Mouse (Mus musculus): Measurements from ENCODE around the gene Nat8f6.
"Not testable (repeated sequence)": the region's sequence is repeated elsewhere in the genome, so short reads cannot be mapped to it uniquely, and the experiment has no call there.

The Nat8f6 gene

GRCm38 (mm10) chr6:85820837-85821236, at the start of gene Nat8f6, which contains the start of gene Nat8f5:
Gene Nat8f6, minus strand, starts transcription at chr6:85820954.
Gene Nat8f5, minus strand, starts transcription at chr6:85820972.
- no peak for DNase-seq

GRCm38 (mm10) chr6:85869006-85869405, 48.3 kb upstream of the Nat8f6 start, which contains the start of gene Nat8f2:
Gene Nat8f2, minus strand, starts transcription at chr6:85869158.
- DNase-seq = not testable (repeated sequence)

- no peak for DNase-seq
Observed at GRCm38 (mm10) chr6:85867726-85868690, 47.3 kb upstream of the Nat8f6 start.

GRCm38 (mm10) chr6:85866995-85867394, 46.2 kb upstream of the Nat8f6 start:
- not testable (repeated sequence) for DNase-seq

- not testable (repeated sequence) for DNase-seq
Observed at GRCm38 (mm10) chr6:85866166-85866565, 45.4 kb upstream of the Nat8f6 start.

GRCm38 (mm10) chr6:85864900-85865639, 44.3 kb upstream of the Nat8f6 start:
- not testable (repeated sequence) for DNase-seq

GRCm38 (mm10) chr6:85863840-85864239, 43.1 kb upstream of the Nat8f6 start:
- no peak for DNase-seq

- DNase-seq = no peak
Observed at GRCm38 (mm10) chr6:85863136-85863535, 42.4 kb upstream of the Nat8f6 start.

GRCm38 (mm10) chr6:85862565-85862964, 41.8 kb upstream of the Nat8f6 start:
- no peak for DNase-seq

- DNase-seq = no peak
Observed at GRCm38 (mm10) chr6:85861247-85861646, 40.5 kb upstream of the Nat8f6 start.

- no peak for DNase-seq
Observed at GRCm38 (mm10) chr6:85856194-85856678, 35.5 kb upstream of the Nat8f6 start.

GRCm38 (mm10) chr6:85853481-85853880, 32.7 kb upstream of the Nat8f6 start:
- DNase-seq = no peak

- no peak for DNase-seq
Observed at GRCm38 (mm10) chr6:85851062-85851773, 30.5 kb upstream of the Nat8f6 start.

GRCm38 (mm10) chr6:85849240-85849639, 28.5 kb upstream of the Nat8f6 start:
- DNase-seq = no peak

GRCm38 (mm10) chr6:85848140-85848539, 27.4 kb upstream of the Nat8f6 start:
- no peak for DNase-seq

- no peak for DNase-seq
Observed at GRCm38 (mm10) chr6:85846921-85847320, 26.2 kb upstream of the Nat8f6 start.

- not testable (repeated sequence) for DNase-seq
Observed at GRCm38 (mm10) chr6:85843677-85844458, 23.1 kb upstream of the Nat8f6 start.

- no peak for DNase-seq
Observed at GRCm38 (mm10) chr6:85839982-85840381, 19.2 kb upstream of the Nat8f6 start.

- no peak for DNase-seq
Observed at GRCm38 (mm10) chr6:85838674-85839073, 17.9 kb upstream of the Nat8f6 start.

GRCm38 (mm10) chr6:85837307-85837706, 16.6 kb upstream of the Nat8f6 start:
- DNase-seq = not testable (repeated sequence)

GRCm38 (mm10) chr6:85836827-85837226, 16.1 kb upstream of the Nat8f6 start:
- peak; percentile 8 for DNase-seq

GRCm38 (mm10) chr6:85836098-85836497, 15.3 kb upstream of the Nat8f6 start:
- DNase-seq = not testable (repeated sequence)

All from thymus, postnatal 25 days (tissue).